Mouse (Mus musculus) embryonic facial prominence, embryonic 14.5 days (tissue): Measurements from ENCODE around the gene Gimap4. TPM values are rescaled to one million over a fixed set of nuclear protein-coding genes. Genes with fewer than 3 reads are reported as not detected.
"Not testable (repeated sequence)": the region's sequence is repeated elsewhere in the genome, so short reads cannot be mapped to it uniquely, and the experiment has no call there.

ENCODE experiments used
- ATAC-seq: fragments of 200-750 bp; cut with Nextera tagmentation; 2 replicates; pipeline ENCODE4 v1.8.0; 2017; ENCODE audit warnings: low read depth, moderate number of reproducible peaks, moderate TSS enrichment
- DNase-seq: peaks from one replicate; pipeline ENCODE4 v3.0.0-alpha.2; 2015; ENCODE audit warnings: low spot score
- H3K27ac ChIP-seq: fragments of 300-500 bp; sonication (generic); replicated peaks from 2 replicates; pipeline ENCODE4 v1.5.1; 2014; ENCODE audit warnings: low read depth, mild to moderate bottlenecking, low read length, moderate library complexity
- H3K27me3 ChIP-seq: fragments of 300-500 bp; sonication (generic); replicated peaks from 2 replicates; pipeline ENCODE4 v1.6.1; 2014; ENCODE audit warnings: low read length; ENCODE audit not compliant: control insufficient read depth, insufficient read depth
- H3K36me3 ChIP-seq: fragments of 300-500 bp; sonication (generic); 2 replicates; pipeline ENCODE4 v1.6.1; 2014; ENCODE audit warnings: low read length, mixed read lengths; ENCODE audit not compliant: control insufficient read depth, insufficient read depth
- H3K4me1 ChIP-seq: fragments of 300-500 bp; sonication (generic); 2 replicates; pipeline ENCODE4 v1.6.1; 2014; ENCODE audit warnings: antibody characterized with exemption, low read length; ENCODE audit not compliant: control insufficient read depth, insufficient read depth
- H3K4me2 ChIP-seq: fragments of 300-500 bp; sonication (generic); 2 replicates; pipeline ENCODE4 v1.6.1; 2014; ENCODE audit warnings: low read depth, mild to moderate bottlenecking, low read length, moderate library complexity, mixed read lengths
- H3K4me3 ChIP-seq: fragments of 300-500 bp; sonication (generic); 2 replicates; pipeline ENCODE4 v1.5.1; 2014; ENCODE audit warnings: low read depth, mild to moderate bottlenecking, low read length
- H3K9ac ChIP-seq: fragments of 300-500 bp; sonication (generic); 2 replicates; pipeline ENCODE4 v1.6.1; 2014; ENCODE audit warnings: low read depth, mild to moderate bottlenecking, low read length, moderate library complexity, mixed read lengths
- H3K9me3 ChIP-seq: fragments of 300-500 bp; sonication (generic); 2 replicates; pipeline ENCODE4 v1.6.1; 2016; ENCODE audit warnings: low read length; ENCODE audit not compliant: control insufficient read depth
- WGBS: fragments of 180-500 bp; shearing (Covaris S2); extraction: QIAGEN DNeasy Blood & Tissue Kit; methylation state at CpG from one replicate; pipeline ENCODE4 v1.1.7; 2014; 5-methylcytosine and 5-hydroxymethylcytosine counted together
- polyA plus RNA-seq: library from polyadenylated mRNA; unstranded; fragments of >200 nt; fragmentation: Nextera tagmentation; extraction: Ambion mirVana; gene quantifications from 2 replicates; pipeline ENCODE4 v1.2.1, GENCODE M21; 2014

Gene Gimap4
- polyA plus RNA-seq, 1 experiment from 2014 or later: 12.6 TPM

DNA sequence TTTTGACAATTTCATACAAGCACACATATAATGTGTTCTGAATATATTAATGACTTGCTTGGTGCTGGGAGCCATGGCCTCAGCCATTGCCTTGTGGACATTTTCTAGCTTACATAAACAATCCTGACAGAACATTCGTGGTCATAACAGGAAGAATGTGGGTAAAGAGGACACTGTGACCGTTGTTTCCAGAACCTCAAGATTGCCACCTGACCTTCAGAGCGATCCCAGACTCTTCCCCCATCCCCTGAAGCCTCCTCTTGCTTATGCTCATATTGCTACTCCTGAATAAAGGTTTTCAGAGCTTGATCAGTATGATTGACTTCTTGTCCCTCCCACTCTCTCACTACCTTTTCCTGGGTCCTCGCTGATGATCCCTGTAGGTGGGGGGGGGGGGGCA is 6.0 kb upstream of the Gimap4 start:
- Histone ChIP-seq H3K4me1 (0 out of 2 replicates have a peak, but pooled peaks cover 3% of the 10 kb centered on the region), H3K4me2 (no peak overlapping the region), H3K27me3 (no peaks in the 10 kb centered on the region), H3K9me3 (no peaks in the 10 kb centered on the region), H3K9ac (no peak overlapping the region), H3K4me3 (no peak overlapping the region), H3K27ac (no peak overlapping the region), H3K36me3 (0 out of 2 replicates have a peak, but pooled peaks cover 4% of the 10 kb centered on the region)
- WGBS: 74% methylated on average over 4 of the region's 4 CpGs
- ATAC-seq: no peak
- no peak for DNase-seq

DNA sequence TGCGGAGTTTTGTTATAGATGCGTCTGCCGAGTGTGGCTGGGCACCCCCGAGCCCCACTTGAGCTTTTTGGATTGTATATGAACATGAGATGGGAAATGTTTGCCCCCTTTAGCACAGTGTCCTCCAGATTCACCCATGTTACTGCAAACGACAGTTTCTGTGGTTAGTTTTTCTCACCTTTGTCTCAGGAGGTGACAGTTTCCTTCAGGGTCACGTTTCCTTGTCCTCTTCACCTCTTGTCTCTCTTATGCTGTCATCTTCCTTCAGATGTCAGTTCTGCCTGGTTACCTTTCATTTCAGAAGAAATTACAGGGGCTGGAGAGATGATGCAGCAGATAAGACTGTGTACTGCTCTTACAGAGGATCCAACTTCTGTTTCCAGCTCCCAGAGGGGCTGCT is 4.6 kb upstream of the Gimap4 start:
- 0 out of 2 replicates have a peak, but pooled peaks cover 4% of the 10 kb centered on the region for H3K36me3 ChIP-seq
- no peak overlapping the region for H3K4me3 ChIP-seq
- no peak for ATAC-seq
- no peak for DNase-seq
- no peak overlapping the region for H3K27ac ChIP-seq
- no peaks in the 10 kb centered on the region for H3K27me3 ChIP-seq
- 80% methylated on average over 6 of the region's 6 CpGs for WGBS
- no peaks in the 10 kb centered on the region for H3K9me3 ChIP-seq
- H3K4me1 ChIP-seq: 0 out of 2 replicates have a peak, but pooled peaks cover 3% of the 10 kb centered on the region
- H3K4me2 ChIP-seq: no peak overlapping the region
- H3K9ac ChIP-seq: no peak overlapping the region

DNA sequence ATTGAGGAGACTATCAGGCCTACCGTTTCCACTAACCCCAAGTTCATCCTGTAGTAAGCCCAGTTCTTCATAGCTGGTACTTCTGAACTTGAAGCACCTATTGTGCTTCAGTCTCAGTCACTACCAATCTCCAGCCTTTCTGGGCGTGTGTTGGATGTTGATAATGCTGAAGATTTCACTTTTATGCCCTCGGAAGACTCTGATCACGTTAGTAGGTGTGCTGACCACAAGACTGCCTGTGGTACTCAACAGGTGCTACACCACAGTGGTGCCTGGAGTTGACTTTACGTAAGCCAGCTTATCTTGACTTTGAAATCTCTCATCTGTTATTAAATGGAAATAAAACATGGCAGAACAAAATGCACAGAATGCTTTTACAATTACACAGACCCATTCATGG is 3.9 kb upstream of the Gimap4 start:
- DNase-seq (no peak), ATAC-seq (no peak)
- no peak overlapping the region for H3K27ac ChIP-seq
- H3K36me3 ChIP-seq: 0 out of 2 replicates have a peak, but pooled peaks cover 4% of the 10 kb centered on the region
- no peak overlapping the region for H3K4me2 ChIP-seq
- H3K9me3 ChIP-seq: no peaks in the 10 kb centered on the region
- H3K9ac ChIP-seq: no peak overlapping the region
- no peaks in the 10 kb centered on the region for H3K27me3 ChIP-seq
- whole genome bisulfite sequencing: 80% methylated on average over 5 of the region's 5 CpGs
- H3K4me1 ChIP-seq: 0 out of 2 replicates have a peak, but pooled peaks cover 3% of the 10 kb centered on the region
- H3K4me3 ChIP-seq: no peak overlapping the region

DNA sequence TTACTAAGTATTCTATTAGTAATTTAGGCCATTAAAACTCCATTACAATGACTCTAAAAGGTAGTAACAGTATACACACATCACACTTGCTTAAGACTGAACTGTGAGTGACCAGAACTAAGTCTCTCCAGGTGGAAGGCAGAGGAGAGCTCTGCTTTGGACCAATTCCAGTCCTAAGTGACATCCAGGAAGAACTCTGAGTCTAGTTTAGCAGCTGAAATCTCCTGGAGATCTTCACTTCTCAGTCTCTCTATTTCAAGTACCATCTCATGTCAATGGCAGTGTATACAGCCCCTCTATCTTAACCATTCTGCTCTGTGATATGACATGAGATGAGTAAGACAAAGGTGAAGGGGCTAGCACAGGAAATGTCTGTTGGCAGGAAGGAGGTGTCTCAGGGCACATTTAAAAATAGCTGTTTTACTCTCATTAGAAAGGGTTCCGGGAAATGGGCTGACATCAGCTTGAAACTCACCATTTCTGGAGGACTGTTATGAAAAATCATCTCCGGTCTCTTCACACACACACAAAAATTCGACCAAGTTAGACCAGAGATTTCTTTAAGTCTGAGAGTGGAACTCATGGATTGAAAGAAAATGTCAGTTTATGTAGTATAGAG is 2.8 kb upstream of the Gimap4 start:
- ATAC-seq: no peak
- Histone ChIP-seq H3K27ac (no peak overlapping the region), H3K27me3 (no peaks in the 10 kb centered on the region)

DNA sequence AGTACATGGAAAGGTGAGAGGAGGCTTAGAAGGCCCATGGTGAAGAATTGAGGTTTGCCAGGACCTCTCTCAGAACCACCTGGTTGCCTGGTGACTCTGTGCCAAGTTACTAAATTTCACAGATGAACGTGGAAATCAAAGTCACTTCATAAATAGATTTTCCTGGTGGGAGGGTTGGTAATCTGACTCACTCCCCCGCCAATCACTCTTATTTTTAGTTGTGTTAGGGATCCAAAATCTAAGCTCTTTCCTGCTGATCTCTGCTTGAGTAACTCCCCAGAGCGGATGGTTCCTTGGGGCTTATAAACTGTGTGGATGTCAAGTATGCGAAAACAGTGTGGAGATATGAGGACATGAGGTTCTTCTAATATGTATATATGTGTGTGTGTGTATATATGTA is 2.1 kb upstream of the Gimap4 start:
- no peak for DNase-seq
- Histone ChIP-seq H3K4me1 (no peaks in the 10 kb centered on the region), H3K4me2 (no peak overlapping the region), H3K4me3 (no peak overlapping the region), H3K36me3 (0 out of 2 replicates have a peak, but pooled peaks cover 4% of the 10 kb centered on the region), H3K9me3 (no peaks in the 10 kb centered on the region), H3K27ac (no peak overlapping the region), H3K27me3 (no peaks in the 10 kb centered on the region), H3K9ac (no peak overlapping the region)
- no peak for ATAC-seq
- WGBS: 64% methylated on average over 4 of the region's 4 CpGs

More for the DNA sequence above, 2.8 kb upstream of the Gimap4 start:
- Histone ChIP-seq H3K4me1 (0 out of 2 replicates have a peak, but pooled peaks cover under 1% of the 10 kb centered on the region), H3K4me3 (no peak overlapping the region), H3K9me3 (no peaks in the 10 kb centered on the region), H3K36me3 (0 out of 2 replicates have a peak, but pooled peaks cover 4% of the 10 kb centered on the region), H3K9ac (no peak overlapping the region), H3K4me2 (no peak overlapping the region)
- 70% methylated on average over 3 of the region's 3 CpGs for WGBS
- DNase-seq: no peak

DNA sequence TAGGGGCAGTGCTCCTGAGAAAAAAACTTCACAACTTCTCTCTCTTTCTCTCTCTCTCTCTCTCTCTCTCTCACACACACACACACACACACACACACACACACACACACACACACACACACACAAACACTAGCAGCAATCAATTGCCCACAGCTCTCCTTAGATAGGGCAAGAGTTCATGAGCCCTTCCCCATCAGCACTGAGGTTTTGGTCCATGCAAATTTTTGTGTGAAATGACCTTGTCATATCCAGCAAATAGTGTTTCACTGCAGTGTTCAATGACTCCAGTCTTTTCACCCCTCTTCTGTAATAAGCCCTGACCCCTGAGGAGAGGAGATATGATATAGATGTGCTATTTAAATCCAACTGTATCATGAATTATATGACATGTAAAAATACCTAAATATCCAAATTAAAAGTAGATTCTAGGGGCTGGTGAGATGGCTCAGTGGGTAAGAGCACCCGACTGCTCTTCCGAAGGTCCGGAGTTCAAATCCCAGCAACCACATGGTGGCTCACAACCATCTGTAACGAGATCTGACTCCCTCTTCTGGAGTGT is 1.0 kb upstream of the Gimap4 start:
- not testable (repeated sequence) for H3K4me2 ChIP-seq, H3K9me3 ChIP-seq, H3K36me3 ChIP-seq, DNase-seq, H3K4me3 ChIP-seq, ATAC-seq, H3K27me3 ChIP-seq, H3K9ac ChIP-seq, H3K27ac ChIP-seq, H3K4me1 ChIP-seq
- 99% methylated on average over 3 of the region's 4 CpGs for WGBS

DNA sequence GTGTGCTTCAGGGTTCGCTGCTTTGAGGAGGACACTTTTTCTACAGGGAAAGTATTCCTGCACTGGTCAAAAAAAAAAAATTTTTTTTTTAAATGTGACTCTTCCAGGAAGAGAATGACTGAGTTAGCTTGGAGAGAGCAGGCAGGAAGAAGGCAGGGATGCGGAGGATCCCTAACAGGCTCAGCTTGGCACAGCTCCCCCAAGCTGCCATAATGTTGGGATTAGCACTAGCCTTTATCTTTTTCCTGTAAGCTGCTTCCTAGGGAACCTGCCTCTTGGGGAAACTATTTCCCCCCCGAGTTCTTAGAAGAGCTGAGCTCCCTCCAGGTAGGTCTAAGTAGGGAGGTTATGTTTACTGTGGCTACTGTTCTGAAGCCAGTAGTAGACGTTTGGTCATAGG is 457 bp downstream of the Gimap4 start:
- WGBS: 52% methylated on average over 4 of the region's 4 CpGs
- no peaks in the 10 kb centered on the region for H3K9me3 ChIP-seq
- H3K27me3 ChIP-seq: no peaks in the 10 kb centered on the region
- H3K27ac ChIP-seq: no peak overlapping the region
- no peaks in the 10 kb centered on the region for H3K36me3 ChIP-seq
- DNase-seq: no peak
- no peak for ATAC-seq
- H3K9ac ChIP-seq: no peak overlapping the region
- no peaks in the 10 kb centered on the region for H3K4me1 ChIP-seq
- no peak overlapping the region for H3K4me3 ChIP-seq
- H3K4me2 ChIP-seq: no peak overlapping the region

DNA sequence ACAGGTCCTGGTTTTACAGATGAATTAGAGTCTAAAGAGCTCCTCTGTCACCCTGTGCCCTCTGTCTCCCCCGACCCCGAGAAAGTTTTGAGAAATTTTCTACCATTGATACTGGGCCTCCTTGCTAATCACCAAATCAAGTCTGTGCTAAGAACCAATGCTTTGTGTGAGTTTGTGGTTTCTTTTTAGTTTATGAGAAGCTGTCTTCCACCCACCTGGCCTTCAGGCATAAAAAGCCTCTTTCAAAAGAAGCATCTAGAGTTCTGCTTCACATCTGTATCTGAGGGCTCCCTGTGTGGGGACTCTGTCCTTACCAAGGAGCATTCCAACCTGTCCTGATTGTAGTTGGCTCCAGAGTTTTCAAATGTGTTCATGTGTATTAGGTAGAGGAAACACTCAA is 902 bp downstream of the Gimap4 start:
- no peaks in the 10 kb centered on the region for H3K36me3 ChIP-seq
- ATAC-seq: no peak
- no peaks in the 10 kb centered on the region for H3K27me3 ChIP-seq
- H3K9me3 ChIP-seq: no peaks in the 10 kb centered on the region
- 54% methylated on average over 2 of the region's 2 CpGs for WGBS
- no peak overlapping the region for H3K4me3 ChIP-seq
- DNase-seq: no peak
- no peak overlapping the region for H3K9ac ChIP-seq
- H3K27ac ChIP-seq: no peak overlapping the region
- H3K4me2 ChIP-seq: no peak overlapping the region
- H3K4me1 ChIP-seq: no peaks in the 10 kb centered on the region
